Mouse (Mus musculus) urinary bladder, postnatal 10 days (tissue): ENCODE measurements at regions not wholly inside any gene's neighbourhood (a gene's known extent, or its start where the extent isn't known, plus 50 kb on each side); places are given as distances from the start of the nearest gene placed in this dataset.

Source experiments
- DNase-seq: peaks from one replicate; pipeline ENCODE4 v3.0.0; 2022; ENCODE audit warnings: low spot score

- DNase-seq, result no peak
These were observed 78.5 kb downstream of the Spata18 start for GRCm38 (mm10) chr5:73729646-73730045.

DNA sequence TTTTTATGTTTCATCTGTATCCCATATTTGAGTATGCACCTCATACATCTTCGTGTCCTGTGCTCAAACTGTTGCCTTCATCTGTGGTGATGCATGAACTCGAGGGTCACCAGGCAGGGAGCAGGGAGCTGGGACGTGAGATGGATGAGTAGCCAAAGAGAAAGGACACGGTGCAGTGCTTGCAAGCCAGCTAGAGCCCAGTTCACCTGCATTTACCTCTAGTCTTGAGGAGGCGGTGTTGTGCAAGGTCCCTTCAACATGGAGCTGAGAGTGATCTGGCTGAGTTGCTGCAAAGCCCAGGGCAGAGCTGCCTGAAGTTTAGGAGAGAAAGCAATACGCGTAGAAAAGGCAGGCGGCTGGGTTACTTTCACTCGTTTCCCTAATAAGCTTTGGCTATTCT is 80.2 kb downstream of the Spata18 start:
- DNase-seq, result no peak

GRCm38 (mm10) chr5:73731991-73732565 is 80.9 kb downstream of the Spata18 start:
- DNase-seq, result no peak

DNA sequence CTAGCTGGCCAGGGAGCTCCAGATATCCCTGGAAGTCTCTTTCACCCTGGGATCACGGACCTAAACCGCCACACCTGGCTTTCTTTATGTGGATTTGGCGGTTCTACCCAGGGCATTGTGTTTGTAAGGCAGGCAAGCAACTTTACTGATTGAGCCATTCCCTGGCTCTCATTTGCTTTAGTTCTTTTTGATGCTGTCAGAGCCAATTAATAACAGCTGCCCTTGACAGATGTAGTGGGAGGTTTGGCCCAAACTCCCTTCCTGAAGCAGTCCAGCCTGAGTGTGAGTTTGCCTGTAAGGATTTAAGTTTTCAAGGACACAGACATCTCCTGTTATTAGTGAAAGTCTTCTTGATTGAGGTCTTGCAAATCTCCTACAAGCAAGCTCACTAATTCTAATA is 89.6 kb downstream of the Spata18 start:
- no peak for DNase-seq

GRCm38 (mm10) chr5:73741441-73741840 is 90.3 kb downstream of the Spata18 start:
- DNase-seq, result no peak

DNA sequence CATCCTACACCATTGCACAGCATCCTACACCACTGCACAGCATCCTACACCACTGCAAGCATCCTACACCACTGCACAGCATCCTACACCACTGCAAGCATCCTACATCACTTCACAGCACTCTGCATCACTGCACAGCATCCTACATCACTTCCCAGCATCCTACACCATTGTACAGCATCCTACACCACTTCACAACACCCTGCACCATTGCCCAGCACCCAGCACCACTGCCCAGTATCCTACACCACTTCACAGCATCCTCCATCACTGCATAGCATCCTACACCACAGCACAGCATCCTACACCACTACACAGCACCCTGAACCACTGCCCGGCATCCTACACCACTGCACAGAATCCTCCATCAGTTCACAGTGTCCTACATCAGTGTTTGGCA is 92.8 kb downstream of the Spata18 start:
- no peak for DNase-seq

GRCm38 (mm10) chr5:73749791-73750190 is 98.6 kb downstream of the Spata18 start:
- no peak for DNase-seq

- DNase-seq, result no peak
These were observed 101.1 kb downstream of the Spata18 start for GRCm38 (mm10) chr5:73752225-73752644.

DNA sequence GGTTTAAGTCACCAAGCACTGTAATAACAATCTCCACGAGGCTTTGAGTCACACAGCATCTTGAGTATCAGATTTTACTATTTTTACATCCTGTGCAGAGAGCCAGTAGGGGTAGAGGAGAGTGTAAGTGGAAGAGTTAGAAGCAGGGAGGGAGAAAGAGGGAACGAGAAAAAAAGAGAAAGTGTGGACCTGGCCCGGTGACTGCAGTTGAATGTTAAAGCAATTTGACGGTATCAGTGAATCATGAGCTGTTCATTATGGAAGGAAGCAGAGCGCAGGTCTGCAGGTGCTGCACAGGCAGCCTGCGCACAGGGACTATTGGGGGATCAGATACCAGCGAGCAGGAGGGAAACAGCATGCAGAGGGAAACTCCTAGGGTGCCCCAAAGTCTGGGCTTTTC is 102.6 kb downstream of the Spata18 start:
- DNase-seq, result no peak

- no peak for DNase-seq
These were observed 107.4 kb downstream of the Spata18 start for GRCm38 (mm10) chr5:73758534-73758933.

- DNase-seq, result no peak
These were observed 110.1 kb downstream of the Spata18 start for GRCm38 (mm10) chr5:73761236-73761635.

- no peak for DNase-seq
These were observed 110.5 kb downstream of the Spata18 start for GRCm38 (mm10) chr5:73761709-73762108.

DNA sequence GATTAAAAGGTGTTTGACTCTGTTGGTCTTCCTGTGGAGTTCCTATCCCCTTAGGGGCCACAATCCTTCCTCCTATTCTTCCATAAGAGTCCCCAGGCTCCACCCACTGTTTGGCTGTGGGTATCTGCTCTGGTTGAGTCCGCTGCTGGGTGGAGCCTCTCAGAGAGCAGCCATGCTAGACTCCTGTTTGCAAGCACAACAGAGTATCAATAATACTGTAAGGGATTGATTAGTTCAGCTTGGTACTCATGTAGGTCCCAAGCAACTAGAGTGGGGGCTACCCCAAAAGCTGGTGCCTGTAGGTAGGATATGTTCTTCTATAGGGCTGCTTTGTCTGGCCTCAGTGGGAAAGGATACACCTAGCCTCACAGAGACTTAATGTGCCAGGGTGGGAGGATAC is 113.0 kb downstream of the Spata18 start:
- no peak for DNase-seq

DNA sequence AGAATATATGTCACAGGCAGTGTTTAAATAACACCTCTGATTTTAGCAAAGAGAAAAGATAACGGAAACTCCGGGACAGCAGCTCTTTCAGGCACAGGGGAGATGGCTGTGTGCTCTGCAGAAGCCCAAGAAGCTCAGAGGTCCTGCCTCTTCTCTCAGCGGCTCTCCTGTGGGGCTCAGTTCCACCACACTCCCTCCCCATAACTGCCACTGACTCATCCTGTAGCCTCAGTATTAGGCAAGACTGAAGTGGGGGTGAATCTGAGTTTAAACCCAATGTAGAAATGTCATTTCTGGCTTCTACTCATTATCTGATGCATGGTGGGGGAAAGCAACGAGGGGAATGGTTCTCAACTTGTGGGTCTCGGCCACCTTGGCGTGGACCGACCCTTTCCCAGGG is 114.3 kb downstream of the Spata18 start:
- no peak for DNase-seq

- DNase-seq, result no peak
These were observed 117.1 kb downstream of the Spata18 start for GRCm38 (mm10) chr5:73768253-73768652.

DNA sequence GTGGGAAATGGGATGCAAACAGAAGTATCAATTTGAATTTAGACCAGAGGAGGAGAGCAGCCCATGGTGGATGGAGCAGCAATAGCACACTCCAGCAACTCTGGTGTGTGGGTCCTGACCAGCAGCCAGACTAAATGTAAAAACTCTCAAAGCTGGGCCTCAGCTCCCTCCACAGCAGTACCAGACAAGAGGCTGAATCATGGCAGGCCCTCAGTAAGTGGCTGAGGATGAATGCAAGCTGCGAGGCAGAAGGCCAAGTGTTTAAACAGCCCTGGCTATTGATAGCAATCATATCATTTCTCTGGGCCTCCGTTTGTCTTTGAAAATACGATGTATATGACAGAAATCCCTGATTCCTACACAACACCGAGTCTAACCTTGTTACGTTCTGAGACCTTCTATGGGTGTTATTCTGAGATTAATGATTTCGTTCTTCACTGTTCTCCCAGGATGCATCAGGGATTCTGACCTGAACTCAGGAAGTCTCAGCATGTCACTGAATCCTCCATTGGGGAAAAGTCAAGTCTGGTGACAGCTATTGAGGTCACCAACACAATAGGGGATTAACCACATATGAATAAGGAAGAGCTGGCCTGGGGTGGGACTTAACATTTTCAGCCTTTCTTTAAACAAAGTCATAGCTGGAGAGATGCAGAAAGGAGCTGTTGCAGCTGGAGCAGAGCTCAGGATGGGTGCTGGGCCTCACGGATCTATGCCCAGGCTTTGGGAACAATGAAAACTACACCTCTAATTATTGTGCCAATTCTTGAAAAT is 124.8 kb downstream of the Spata18 start:
- no peak for DNase-seq

- peak; percentile 14 for DNase-seq
These were observed 126.2 kb downstream of the Spata18 start for GRCm38 (mm10) chr5:73777282-73777921.

DNA sequence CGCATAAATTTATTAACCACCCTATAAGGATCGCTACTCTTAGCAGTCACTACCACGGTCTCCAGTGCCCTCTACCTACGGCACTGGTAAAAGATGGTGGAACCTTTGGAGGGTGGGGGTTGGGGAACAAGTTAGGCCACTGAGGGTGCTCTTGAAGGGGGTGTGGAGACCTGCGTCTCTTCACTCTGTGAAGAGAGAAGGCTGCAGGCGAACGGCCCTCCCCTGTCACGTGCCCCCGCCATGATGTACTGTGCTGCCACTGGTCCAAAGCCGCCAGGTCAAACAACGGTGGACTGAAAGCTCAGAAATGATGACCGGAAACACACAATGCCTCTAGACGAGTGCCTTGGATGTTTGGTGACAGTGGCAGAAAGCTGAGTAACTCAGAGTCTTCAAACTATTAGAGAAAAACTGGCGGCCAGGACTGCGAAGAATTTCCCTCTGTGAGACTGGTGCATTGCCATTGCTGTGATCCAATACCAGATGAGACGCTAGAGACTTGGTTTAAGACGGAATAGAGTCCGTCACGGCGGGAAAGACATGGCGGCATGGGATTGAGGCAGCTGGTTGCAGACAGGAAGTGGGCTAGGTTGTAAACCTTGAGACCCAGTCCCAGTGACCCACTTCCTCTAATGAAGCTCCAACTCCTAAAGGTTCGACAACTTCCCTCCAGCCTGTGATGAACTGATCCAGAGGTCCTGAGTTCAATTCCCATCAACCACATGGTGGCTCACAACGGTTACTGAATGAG is 130.2 kb downstream of the Spata18 start:
- DNase-seq, result no peak

GRCm38 (mm10) chr5:73782214-73783091 is 131.3 kb downstream of the Spata18 start:
- DNase-seq, result no peak

DNA sequence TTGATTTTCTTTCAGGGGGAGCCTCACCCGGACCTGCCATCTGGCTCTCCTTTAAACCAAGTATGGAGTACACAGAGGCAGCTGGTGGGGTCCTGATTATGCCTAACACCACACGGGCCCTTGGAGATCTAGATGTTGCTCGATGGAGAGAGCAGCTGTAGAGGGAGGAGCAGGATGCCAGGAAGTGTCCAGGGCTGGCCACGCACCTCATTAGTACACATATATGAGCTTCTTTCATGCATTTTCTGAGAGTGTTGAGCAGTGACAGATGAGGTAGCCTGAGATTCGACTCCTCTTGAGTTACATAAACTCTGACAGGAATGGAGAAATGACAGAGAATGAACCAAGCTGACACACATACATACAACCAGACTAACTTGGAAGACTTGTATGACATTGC is 136.1 kb downstream of the Spata18 start:
- DNase-seq, result no peak

GRCm38 (mm10) chr5:73792216-73792615 is 141.0 kb downstream of the Spata18 start:
- no peak for DNase-seq

- no peak for DNase-seq
These were observed 145.0 kb downstream of the Spata18 start for GRCm38 (mm10) chr5:73796201-73796600.
